Mouse (Mus musculus) ES-E14 (cell line): ENCODE measurements around the gene Fyn.

ENCODE experiments used
- CHD2 ChIP-seq: IDR thresholded peaks from 2 replicates; pipeline ENCODE4 v1.6.1; 2014; ENCODE audit warnings: mild to moderate bottlenecking, low read depth, low read length, inconsistent platforms
- HCFC1 ChIP-seq: IDR thresholded peaks from 2 replicates; pipeline ENCODE4 v1.6.1; 2012; ENCODE audit warnings: low read length, inconsistent platforms, borderline replicate concordance; ENCODE audit not compliant: insufficient read depth
- MAFK ChIP-seq: IDR thresholded peaks from 2 replicates; pipeline ENCODE4 v1.6.1; 2014; ENCODE audit warnings: mild to moderate bottlenecking, low read depth, low read length, inconsistent platforms; ENCODE audit not compliant: insufficient read depth
- ZC3H11A ChIP-seq: IDR thresholded peaks from 2 replicates; pipeline ENCODE4 v1.6.1; 2012; ENCODE audit warnings: low read depth, mild to moderate bottlenecking, inconsistent platforms, low read length, borderline replicate concordance
- ZNF384 ChIP-seq: IDR thresholded peaks from 2 replicates; pipeline ENCODE4 v1.6.1; 2012; ENCODE audit warnings: low read depth, low read length, inconsistent platforms

GRCm38 (mm10) chr10:39484382-39484826 is 115.7 kb downstream of the Fyn start:
- TF ChIP-seq ZNF384 (no peak), MAFK (no peak), ZC3H11A (no peak), HCFC1 (no peak), CHD2 (no peak)
